Mouse (Mus musculus): ENCODE measurements around the gene Eps15. TPM values are rescaled to one million over a fixed set of nuclear protein-coding genes. Genes with fewer than 3 reads are reported as not detected.
"Not testable (repeated sequence)": the region's sequence is repeated elsewhere in the genome, so short reads cannot be mapped to it uniquely, and the experiment has no call there.

The Eps15 gene
- polyA plus RNA-seq, 2 experiments from 2014 or later = 77.7 to 82.2 TPM

GRCm38 (mm10) chr4:109404908-109405307 is 124.8 kb downstream of the Eps15 start:
- not testable (repeated sequence) for ATAC-seq

GRCm38 (mm10) chr4:109405415-109405814 is 125.3 kb downstream of the Eps15 start:
- no peak for ATAC-seq

GRCm38 (mm10) chr4:109406054-109406485 is 126.0 kb downstream of the Eps15 start:
- ATAC-seq = no peak

GRCm38 (mm10) chr4:109406486-109407175 is 126.6 kb downstream of the Eps15 start, which contains the start of gene Ttc39a:
Gene Ttc39a (plus strand): TSS chr4:109406623.
- no peak for ATAC-seq

- no peak for ATAC-seq
Observed at GRCm38 (mm10) chr4:109407176-109407520, 127.1 kb downstream of the Eps15 start.

- no peak for ATAC-seq
Observed at GRCm38 (mm10) chr4:109407701-109408485, 127.8 kb downstream of the Eps15 start.

GRCm38 (mm10) chr4:109410681-109411376 is 130.8 kb downstream of the Eps15 start:
- ATAC-seq = no peak

GRCm38 (mm10) chr4:109411377-109411967 is 131.4 kb downstream of the Eps15 start:
- no peak for ATAC-seq

- no peak for ATAC-seq
Observed at GRCm38 (mm10) chr4:109412233-109412632, 132.2 kb downstream of the Eps15 start.

- ATAC-seq = no peak
Observed at GRCm38 (mm10) chr4:109417998-109418397, 137.9 kb downstream of the Eps15 start.

GRCm38 (mm10) chr4:109419017-109419416 is 138.9 kb downstream of the Eps15 start:
- ATAC-seq = no peak

- no peak for ATAC-seq
Observed at GRCm38 (mm10) chr4:109419563-109419962, 139.5 kb downstream of the Eps15 start.

- no peak for ATAC-seq
Observed at GRCm38 (mm10) chr4:109420138-109420795, 140.2 kb downstream of the Eps15 start.

- no peak for ATAC-seq
Observed at GRCm38 (mm10) chr4:109421608-109422007, 141.5 kb downstream of the Eps15 start.

- no peak for ATAC-seq
Observed at GRCm38 (mm10) chr4:109422436-109422835, 142.4 kb downstream of the Eps15 start.

- no peak for ATAC-seq
Observed at GRCm38 (mm10) chr4:109423438-109423837, 143.4 kb downstream of the Eps15 start.

- ATAC-seq = no peak
Observed at GRCm38 (mm10) chr4:109427058-109427457, 147.0 kb downstream of the Eps15 start.

GRCm38 (mm10) chr4:109430250-109430649 is 150.2 kb downstream of the Eps15 start:
- ATAC-seq = no peak

GRCm38 (mm10) chr4:109430854-109431253 is 150.8 kb downstream of the Eps15 start:
- no peak for ATAC-seq

GRCm38 (mm10) chr4:109432668-109433375 is 152.8 kb downstream of the Eps15 start:
- no peak for ATAC-seq

- ATAC-seq = no peak
Observed at GRCm38 (mm10) chr4:109433641-109434040, 153.6 kb downstream of the Eps15 start.

GRCm38 (mm10) chr4:109434256-109434655 is 154.2 kb downstream of the Eps15 start:
- no peak for ATAC-seq

Measured in CD4-positive, CD25-positive, alpha-beta regulatory T cell, adult 4 months (primary cell).